Mouse (Mus musculus) left cerebral cortex, adult 11 months (tissue): Measurements from ENCODE around the gene Psd4.

Experiments used
- DNase-seq: peaks from one replicate; pipeline ENCODE4 v3.0.0; 2022; ENCODE audit warnings: low spot score

Psd4 gene

DNA sequence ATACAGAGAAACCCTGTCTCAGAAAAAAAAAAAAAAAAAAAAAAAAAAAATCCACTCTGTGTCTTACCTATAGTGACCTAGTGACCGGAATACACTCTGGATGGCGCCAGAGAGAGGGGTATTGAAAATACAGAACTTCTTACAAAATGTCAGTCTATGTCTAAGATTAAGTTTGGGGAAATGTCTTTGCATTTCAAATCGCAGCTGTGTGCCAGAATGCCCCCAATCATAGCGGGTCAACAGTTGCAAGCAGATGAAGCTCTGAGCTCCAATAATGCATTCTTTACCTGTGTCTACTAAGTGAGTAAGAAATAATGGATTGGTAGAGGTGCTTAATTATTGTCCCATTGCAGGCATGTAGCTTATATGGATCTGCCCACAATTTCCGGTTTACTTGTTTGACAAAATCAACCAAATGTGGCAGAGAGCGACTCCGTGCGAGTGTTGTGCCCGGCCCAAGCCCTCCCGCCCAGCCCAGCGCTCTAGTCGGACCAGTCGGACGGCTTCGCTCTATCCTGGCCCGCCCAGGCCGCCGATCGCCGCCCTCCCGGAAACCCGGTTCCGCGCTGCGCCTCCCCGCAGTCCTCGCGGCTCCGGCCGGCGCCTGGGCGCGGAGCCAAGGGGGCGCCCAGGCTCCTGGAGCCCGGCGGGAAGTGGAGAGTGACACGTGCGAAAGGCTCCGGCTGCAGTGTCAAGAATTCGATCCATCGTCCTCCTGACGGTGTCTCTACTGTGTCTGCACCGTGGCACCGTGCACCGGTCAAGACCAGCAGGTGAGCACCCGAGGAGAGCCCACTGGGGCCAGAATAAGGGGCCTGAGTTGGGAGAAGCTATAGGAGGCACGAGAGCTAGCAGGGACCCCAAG, at the start of gene Psd4:
Gene Psd4, plus strand, starts transcription at position 551 of the 865 bp plus-strand sequence.
- no peak for DNase-seq

DNA sequence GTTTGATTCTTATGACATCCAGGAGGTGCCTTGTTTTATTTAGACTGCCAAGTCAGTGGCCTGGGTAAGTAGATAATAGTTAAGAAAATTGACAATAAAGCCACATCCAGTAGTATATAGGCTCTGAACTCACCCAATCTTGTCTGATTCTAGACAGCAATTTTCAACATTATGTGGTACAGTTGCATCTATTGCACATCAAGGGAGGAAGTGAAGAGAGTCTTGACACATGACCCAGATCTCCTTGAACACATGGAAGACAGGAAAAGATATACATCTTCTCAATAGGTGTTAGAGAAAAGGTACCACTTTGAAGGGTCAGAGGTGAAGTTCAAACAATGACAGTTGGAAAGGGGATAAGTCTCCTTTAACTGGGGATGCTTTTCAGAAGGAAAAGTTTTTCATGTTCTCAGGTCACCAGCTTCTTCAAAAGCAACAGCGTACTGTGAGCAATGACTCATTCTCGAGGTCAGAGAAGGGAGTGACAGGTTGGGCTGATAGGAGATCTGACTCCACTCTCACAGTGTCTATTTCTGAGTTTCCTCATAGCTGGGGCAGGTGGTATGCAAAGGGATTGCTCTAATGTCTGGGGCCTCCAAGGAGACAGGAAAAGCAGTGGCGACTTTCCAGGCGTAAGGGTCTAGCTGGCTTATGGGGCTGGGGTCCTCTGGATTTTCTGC, 49.3 kb upstream of the Psd4 start:
- DNase-seq: no peak

DNA sequence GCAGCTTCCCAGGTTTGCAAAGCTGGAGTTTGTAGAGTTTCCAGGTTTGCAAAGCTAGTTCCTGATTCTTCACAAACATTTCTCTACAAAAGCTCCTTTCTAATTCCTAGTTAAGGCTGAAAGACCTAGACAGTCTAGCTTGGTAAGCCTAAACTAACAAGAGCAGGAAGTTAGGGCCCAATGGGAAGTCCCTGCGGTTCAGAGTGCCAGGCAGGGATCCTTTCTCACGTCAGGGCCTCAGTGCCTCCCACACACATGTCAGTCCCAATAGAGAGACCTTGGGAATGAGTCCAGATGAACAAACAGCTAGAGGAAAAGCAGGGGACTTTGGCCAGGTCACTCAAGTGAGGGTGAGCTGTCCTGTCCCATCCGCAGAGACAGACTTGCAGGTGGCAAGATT, 32.0 kb upstream of the Psd4 start:
- no peak for DNase-seq

DNA sequence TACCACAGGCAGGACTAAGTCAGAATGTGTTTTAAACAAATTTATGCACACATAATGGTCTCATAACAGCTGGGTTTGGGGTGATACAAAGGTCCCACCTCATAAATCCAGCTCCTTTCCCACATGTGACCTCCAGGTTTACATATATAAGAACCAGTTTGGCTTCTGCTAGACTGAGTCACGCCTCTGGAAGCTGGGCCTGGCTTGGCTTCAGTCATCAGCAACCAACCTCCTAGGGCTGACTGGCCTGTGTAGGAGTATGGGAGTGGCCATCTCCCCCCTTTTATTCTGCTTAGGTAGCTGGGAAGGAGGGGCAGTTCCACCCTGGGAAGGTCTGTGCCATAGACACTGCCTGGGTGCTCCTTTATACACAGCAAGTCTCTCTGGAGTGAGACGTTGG, 30.8 kb upstream of the Psd4 start, which contains the start of gene Il1rn:
Gene Il1rn, plus strand, starts transcription at position 309 of the 400 bp plus-strand sequence.
- DNase-seq: no peak

DNA sequence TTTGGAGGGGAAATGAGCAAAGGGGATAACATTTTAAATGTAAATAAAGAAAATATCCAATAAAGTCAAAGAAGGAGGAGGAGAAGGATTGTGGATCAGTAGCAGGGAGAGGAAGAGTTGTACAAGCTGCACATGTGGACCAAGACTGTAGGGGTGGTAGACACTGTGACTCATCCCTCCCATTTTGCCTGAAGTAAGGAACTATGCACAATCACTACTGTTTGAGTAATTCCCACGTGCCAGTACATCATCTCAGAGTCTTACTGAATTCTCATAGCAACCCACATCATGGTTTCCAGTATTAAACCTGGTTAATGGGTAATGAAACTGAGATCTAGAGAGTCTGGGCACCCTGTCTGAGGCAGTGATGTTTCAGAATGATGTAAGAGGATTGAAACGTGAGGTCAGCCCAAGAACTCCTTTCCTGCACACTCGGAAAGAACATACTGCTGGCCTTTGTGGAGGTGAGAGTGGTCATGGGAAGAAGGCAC, 25.9 kb upstream of the Psd4 start:
- no peak for DNase-seq

DNA sequence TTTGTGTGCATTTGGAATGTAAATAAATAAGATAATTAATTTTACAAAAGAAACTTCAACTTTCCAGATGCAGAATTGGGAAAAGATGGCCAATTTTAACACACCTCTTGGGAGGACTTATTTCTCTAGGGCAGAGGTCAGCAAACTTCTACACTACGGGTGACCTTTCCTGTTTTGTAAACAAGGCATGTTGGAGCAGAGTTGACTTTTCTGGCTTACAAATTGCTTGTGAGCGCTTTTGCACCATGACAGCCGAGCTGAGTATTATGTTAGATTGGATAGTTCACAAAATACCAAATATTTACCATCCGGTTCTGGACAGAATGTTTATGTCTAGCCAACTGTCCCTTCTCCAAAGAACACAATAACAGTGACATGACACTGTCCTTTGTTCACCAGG, 22.8 kb upstream of the Psd4 start:
- DNase-seq: no peak

DNA sequence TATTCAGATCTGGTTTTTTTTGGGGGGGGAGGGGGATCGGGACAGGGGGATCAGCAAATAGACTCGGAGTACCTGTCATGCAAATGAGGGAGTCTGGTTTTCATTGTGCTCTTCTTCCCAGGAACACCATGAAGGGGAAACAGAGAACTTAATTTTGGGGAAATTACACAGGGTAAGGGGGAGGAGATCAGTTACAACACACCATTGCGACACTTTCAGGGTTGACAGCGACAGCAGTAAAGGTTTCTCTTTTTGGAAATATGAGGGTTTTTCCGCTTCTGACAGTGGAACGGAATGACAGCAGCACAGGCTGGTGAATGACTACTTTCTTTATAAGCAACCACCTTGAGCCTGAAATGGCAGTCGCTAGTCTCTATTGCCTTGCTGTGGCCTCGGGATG, 22.3 kb upstream of the Psd4 start:
- no peak for DNase-seq

DNA sequence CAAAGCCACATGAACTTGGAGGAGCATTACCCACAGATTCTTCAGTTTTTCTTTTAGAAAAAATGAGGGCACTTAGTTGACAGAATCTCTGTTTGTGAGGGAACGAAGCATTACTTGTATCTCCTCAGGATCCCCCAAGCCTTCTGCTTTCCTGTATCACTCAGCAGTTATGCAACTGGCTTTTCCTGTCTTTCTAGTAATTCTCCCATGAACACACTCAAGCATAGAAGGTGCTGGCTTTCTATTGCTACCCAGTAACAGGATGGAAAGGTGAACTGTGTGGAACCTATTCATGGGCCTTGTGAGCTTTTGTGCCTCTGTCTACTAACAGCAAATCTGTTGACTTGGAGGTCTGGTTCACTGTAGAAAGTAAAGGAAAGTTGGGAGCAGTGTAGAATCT, 19.5 kb upstream of the Psd4 start:
- no peak for DNase-seq

DNA sequence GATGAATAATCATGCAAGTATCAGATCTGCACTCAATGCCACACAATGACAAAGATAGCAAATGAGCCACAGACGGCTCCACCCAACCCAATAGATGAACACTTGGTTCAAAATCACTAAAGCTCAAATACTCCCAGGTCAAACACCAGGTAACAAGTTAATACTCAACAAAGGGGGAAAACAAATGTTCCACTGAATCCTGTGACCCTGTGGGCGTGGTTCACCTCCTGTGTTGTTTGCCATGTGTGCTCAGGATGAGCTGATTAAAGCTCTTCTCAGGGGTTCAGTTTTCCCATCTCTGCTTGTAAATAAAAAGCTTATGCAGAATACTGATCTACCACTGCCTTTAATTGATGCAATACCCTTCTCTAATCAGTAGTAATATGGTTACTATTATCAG, 16.2 kb upstream of the Psd4 start:
- no peak for DNase-seq

DNA sequence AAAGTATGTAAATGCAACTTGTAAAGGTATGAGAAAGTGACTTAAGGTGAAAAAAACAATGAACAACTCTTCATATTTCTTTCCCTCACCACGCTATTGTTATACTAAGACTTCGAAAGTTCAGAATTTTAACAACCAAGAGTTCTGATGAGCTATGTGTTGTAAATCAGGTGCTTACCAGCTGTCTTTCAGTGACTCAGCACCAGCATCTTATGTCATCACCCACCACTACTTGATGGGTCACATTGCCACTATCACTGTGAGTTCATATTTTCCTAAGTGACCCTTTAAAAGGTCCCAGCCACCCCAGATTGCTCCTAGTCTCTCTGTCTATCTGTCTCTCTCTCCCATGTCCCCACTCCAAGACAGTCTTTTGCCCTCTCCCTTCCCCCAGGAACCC, 14.3 kb upstream of the Psd4 start:
- no peak for DNase-seq

DNA sequence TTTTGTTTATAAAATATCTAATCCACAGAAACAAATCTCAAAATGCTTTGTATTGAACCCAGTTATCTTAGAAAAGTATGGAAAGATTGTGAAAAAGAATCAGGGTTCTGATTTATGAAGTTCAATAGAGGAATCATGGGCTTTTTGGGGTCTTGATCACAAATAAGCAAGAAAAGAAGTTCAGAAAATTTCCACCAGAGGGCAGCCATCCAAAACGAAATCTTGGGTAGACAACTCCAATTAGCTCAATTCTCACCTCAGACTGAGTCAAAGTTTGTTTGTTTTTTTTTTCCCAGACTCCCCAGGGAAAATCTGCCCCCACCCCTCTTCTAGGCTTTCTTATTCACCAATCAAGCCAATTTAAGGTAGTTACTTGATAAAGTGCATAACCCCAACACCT, 9.7 kb upstream of the Psd4 start:
- no peak for DNase-seq

DNA sequence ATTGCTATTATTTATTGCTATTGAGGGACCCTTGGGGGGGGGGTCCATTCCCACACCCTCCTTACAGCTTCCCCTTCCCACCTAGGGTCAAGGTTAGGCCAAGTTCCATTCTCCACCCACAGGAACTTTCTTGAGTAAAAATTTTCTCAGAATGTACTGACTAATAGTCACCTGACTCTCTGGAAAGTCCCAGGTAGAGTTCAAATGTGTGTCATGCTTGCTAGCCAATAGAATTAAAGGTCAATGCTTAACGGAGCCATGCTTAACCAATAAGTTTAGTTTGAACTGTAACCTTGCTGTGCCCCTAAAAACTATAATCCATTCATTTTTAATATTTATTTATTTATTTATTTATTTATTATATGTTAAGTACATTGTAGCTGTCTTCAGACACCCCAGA, 8.0 kb upstream of the Psd4 start:
- DNase-seq: no peak

DNA sequence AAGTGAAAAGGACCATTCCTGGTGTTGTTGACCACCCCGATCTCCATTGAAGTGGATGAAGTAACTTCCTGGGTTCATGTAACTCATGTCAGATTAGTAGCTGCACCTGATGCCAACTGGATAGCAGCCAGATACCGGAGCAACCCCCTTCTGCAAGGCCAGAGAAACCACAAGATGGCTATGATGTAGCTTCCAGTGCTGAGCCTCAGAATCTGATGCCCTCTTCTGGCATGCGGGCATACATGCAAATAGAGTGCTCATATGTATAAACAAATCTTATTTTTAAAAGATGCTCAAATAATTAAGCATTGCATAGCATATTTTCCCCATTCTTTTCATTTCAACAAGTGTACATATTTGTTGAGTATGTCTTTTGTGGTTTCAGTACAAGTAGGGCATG, 3.6 kb upstream of the Psd4 start:
- no peak for DNase-seq

DNA sequence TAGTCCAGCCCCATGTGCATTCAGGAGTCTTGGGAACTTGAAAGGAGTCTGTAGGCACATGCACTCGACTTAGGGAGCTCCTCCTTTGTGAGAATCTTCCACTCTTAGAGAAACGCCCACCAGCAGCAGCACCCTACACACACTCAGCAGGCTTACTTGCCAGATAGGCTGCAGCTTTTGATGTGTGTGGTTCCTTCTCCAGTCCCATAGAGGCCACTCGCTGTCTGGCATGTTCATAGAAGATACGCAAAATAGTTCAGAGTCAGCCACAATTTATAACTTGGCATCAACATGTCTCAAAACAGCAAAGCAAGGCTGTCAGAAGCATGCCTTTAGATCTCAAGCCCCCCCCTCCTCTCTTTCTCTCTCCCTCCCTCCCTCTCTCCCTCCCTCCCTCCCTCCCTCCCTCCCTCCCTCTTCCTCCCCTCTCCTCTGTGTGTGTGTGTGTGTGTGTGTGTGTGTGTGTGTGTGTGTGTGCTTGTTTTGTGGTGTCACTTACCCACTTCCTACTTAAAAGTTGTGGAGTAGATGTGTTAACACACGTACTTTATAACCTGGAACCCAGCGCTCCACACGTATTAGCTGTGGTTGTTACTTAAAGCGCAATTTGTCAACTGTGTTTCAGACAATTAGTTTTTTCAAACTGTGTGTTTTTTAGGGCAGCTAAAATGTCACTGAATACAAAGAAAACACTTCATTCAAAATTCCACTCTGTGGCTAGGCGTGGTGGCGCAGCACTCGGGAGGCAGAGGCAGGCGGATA, 985 bp upstream of the Psd4 start:
- DNase-seq: no peak

DNA sequence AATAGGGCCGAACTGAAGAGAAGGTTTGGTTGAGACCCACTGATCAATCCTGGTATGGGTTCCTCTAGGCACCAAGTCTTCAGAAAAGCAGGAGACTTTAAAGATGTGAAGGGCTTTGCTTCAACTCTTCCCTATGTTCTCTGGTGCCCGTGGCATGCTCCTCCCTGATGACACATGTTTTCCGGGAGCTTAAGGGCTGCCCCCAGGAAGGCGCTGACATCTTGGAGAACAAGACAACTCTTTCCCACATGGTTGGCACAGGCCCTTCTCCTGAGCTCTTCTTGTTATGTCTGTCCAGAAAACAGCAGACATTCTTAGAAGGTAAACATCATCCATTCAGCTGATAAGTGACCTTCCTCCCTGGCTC, 498 bp downstream of the Psd4 start:
- DNase-seq: no peak

DNA sequence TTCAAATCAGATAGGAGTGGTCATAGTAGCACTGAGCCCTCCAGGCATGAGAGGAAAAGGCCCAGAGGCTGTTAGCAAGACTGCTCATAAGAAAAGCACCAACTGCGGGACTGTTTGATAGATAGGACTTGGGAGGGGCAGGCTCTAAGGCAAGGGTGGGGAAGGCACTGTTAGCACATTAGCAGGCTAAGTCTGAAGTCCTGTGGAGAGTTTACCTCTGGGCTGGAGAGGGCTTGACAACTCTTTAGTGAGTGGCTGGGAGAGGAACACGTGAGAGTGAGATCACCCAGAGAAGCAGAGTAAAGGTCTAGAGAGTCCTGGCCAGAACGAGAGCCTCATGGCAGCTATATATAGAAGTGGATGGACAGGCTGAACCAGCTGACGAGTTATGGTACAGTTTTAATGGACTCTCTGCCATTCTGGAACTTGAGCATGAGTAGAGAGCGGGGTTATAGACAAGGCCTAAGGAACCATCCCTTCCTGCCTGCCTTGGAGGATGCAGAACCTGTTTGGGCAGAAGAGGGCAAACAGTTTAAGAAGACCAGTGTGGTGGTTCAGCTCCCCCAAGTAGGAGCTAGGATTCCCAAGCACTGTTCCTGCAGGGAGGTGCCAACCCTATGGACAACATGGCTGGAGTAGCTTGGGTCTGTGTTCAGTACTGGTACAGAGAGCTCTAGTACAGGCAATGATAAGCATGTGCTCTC, 11.5 kb downstream of the Psd4 start:
- DNase-seq: no peak

DNA sequence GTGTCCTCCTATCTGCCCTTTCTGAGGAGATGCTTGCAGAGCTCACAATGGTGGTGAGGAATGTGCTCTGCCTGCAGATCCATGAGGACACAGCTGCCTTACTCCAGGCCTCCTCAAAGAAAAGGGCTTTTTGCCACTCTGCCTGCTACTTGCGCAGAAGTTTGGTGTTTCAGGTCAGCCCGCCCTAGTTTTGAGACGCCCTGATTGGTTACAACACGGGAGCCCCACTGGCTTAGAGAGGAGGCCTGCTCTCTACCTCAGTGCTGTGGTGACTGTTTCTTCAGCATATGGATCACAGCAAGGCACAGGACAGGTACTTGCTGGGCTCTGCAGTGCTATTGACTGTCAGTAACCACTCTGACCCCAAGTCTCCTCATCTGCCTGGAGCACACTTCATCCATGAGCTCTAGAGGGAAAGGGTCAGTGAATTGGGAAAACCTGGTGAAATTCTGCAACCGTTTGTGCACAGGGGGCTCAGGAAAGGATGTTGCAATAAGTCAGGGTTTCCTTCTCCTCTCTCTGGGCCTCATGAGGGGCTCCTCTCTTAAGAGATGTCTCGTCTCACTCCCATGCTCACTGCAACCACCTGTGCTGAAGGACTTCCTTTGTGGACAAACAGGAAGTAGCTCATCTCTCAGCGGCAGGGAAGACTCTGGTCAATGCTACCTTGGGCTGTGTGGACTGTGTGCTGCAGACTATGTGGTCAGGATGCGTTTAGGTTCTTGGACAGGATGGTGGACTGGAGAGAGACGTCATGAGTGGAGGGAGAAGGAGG, 15.3 kb downstream of the Psd4 start:
- no peak for DNase-seq

DNA sequence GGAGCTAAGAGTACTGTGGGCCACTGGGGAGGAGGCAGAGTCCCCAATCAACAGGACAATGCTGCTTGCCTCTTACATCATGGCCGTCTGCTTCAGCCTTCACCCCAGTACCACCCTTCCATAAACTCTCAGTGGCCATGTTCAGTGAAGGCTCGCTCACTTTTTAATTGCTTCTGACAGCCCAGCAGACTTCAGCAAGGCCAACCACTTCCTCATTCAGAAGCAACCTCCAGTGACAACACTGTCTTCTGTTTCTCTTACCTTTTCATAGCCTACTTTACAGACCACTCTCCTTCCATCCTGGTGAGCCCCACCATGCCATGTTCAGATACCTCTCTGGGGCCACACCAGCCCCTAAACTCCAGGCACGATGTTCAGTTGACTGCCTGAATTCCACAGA, 16.3 kb downstream of the Psd4 start:
- no peak for DNase-seq

DNA sequence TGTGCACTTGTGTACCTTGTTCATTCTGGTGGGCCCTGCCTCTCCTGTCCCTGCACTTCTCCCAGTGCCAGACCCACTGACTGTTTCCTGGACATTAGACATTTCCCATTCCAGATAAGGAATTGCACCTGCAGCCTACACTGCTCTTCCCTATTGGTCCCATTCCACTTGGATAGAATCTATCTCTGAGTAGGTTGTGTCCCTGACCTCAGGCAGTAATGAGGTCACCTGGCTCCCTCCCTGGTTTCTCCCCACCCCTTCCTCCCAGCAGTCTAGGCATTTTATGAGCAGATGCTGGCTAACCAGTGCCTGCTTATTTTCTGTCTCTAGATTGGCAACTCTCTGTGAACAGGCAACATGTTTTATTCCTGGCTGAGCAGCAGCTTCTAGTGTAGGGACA, 17.0 kb downstream of the Psd4 start:
- DNase-seq: no peak

DNA sequence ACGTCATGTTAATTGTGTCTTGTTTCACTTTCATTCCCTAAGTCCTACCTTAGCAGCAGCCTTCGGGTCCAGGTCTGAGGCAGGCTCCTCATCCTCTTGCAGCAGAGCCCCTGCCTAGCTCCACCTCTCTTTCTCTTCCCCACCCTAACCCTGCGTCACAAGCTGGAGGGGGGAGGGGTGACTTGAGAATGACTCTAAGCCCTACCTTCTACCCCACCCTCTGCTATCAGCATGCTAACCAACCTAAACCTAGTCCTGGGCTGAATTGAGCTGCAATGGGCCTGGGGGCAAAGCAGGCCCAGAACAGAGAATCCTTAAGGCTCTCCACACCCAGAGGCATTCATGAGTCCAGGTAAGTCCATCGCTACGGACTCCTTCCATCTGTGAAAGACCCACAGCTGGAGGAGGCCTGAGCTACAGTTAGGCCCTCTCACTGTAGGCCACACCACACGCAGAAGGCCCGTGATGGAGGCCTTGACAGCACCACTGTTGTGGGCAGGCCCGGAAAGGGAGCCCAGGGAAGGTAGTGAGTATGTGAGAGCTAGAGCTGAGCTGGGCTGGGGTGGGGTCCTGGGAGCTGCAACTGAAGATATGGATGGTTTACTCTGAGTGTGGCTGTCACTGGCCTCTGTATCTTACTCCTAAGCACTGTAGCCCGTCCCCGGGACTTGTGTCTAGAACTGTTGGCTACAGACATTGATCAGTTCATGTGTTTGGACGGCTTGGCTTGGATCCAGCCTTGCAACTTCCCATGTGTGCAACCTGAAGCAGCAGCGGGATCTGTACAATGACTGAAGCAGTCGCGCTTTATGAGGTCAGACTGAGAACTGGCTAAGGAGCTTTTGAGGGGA, 18.0 kb downstream of the Psd4 start:
- no peak for DNase-seq
